Mouse (Mus musculus) heart, adult 2 months (tissue): ENCODE data around the gene Ppp3ca.

Experiments
- CTCF ChIP-seq: fragments of 200-600 bp; IDR thresholded peaks from 2 replicates; pipeline ENCODE4 v1.8.1; 2022; ENCODE audit warnings: antibody characterized with exemption, mild to moderate bottlenecking, moderate library complexity
- EP300 ChIP-seq: fragments of 200-500 bp; IDR thresholded peaks from 2 replicates; pipeline ENCODE4 v1.6.1; 2011; ENCODE audit warnings: low read depth, low read length, control low read depth; ENCODE audit not compliant: insufficient read depth
- POLR2A ChIP-seq: fragments of 200-500 bp; IDR thresholded peaks from 2 replicates; pipeline ENCODE4 v1.6.1; 2011; ENCODE audit warnings: mild to moderate bottlenecking, low read depth, low read length, control low read depth; ENCODE audit not compliant: insufficient read depth

- TF ChIP-seq CTCF: no peak
- no peak for TF ChIP-seq POLR2A
- no peak for TF ChIP-seq EP300
Measured at GRCm38 (mm10) chr3:136749477-136749797, 79.5 kb downstream of the Ppp3ca start.
